Mouse (Mus musculus): ENCODE measurements around the gene Srgap3.

DNA sequence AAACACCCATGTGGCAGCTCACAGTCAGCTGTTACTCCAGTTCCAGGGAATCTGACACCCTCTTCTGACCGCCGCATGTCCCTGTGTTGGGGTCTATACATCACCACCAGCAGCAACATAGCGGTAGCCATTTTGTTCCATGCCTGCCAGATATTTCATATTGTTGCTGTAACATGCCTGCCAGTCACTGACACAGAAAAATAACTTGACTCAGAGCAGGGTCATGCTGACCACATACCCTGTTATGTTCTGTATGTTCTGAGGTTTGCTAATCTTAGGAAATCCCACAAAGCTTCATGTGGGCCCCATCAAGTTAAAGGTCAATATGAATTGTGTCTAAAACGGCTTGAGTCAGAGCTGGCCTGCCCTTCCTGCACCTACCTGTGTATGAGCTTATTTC lies 30.2 kb upstream of the Srgap3 start:
- TF ChIP-seq USF1 (IDR thresholded peaks at IDR 0.05; ENCODE audit: low read depth): no peak
- TF ChIP-seq CTCF (IDR thresholded peaks at IDR 0.05; ENCODE audit: control insufficient read depth, insufficient read depth, insufficient read length): no peak

Measured in C2C12 (cell line).